Mouse (Mus musculus) frontal cortex, adult (tissue): Measurements from ENCODE around the gene Il22ra2.

Experiments
- ATAC-seq: cut with Nextera tagmentation; 2 replicates; pipeline ENCODE4 v1.9.2; 2017; ENCODE audit warnings: mild to moderate bottlenecking, moderate library complexity, mixed read lengths; ENCODE audit not compliant: low TSS enrichment

Gene Il22ra2

GRCm38 (mm10) chr10:19621408-19622048 lies at the start of gene Il22ra2:
Il22ra2 (plus strand) TSS chr10:19621998.
- ATAC-seq = no peak

- ATAC-seq = no peak
Measured at GRCm38 (mm10) chr10:19577571-19577970, 44.2 kb upstream of the Il22ra2 start.

GRCm38 (mm10) chr10:19578001-19578400 lies 43.8 kb upstream of the Il22ra2 start:
- no peak for ATAC-seq

GRCm38 (mm10) chr10:19578409-19578986 lies 43.3 kb upstream of the Il22ra2 start:
- peak; percentile 97 for ATAC-seq

- ATAC-seq = no peak
Measured at GRCm38 (mm10) chr10:19580660-19581059, 41.1 kb upstream of the Il22ra2 start.

GRCm38 (mm10) chr10:19581844-19582582 lies 39.8 kb upstream of the Il22ra2 start:
- no peak for ATAC-seq

GRCm38 (mm10) chr10:19582806-19583430 lies 38.9 kb upstream of the Il22ra2 start:
- no peak for ATAC-seq

GRCm38 (mm10) chr10:19584064-19584463 lies 37.7 kb upstream of the Il22ra2 start:
- peak; percentile 64 for ATAC-seq

GRCm38 (mm10) chr10:19584846-19585245 lies 37.0 kb upstream of the Il22ra2 start:
- no peak for ATAC-seq

GRCm38 (mm10) chr10:19585860-19586259 lies 35.9 kb upstream of the Il22ra2 start:
- ATAC-seq = no peak

- ATAC-seq = no peak
Measured at GRCm38 (mm10) chr10:19587281-19587680, 34.5 kb upstream of the Il22ra2 start.

- no peak for ATAC-seq
Measured at GRCm38 (mm10) chr10:19589626-19590025, 32.2 kb upstream of the Il22ra2 start.

GRCm38 (mm10) chr10:19591286-19591640 lies 30.5 kb upstream of the Il22ra2 start:
- no peak; the same call in 1 of the 2 replicates for ATAC-seq

- ATAC-seq = peak; percentile 92
Measured at GRCm38 (mm10) chr10:19591641-19592441, 30.0 kb upstream of the Il22ra2 start, which contains the start of gene Ifngr1. Ifngr1 (plus strand) TSS chr10:19591949.

GRCm38 (mm10) chr10:19592556-19592955 lies 29.2 kb upstream of the Il22ra2 start:
- 0 out of 2 replicates have a peak, but pooled peaks have one; percentile 1 for ATAC-seq

GRCm38 (mm10) chr10:19593296-19593695 lies 28.5 kb upstream of the Il22ra2 start:
- no peak for ATAC-seq

GRCm38 (mm10) chr10:19594201-19594905 lies 27.4 kb upstream of the Il22ra2 start:
- ATAC-seq = no peak

- no peak for ATAC-seq
Measured at GRCm38 (mm10) chr10:19596866-19597265, 24.9 kb upstream of the Il22ra2 start.

GRCm38 (mm10) chr10:19598091-19598490 lies 23.7 kb upstream of the Il22ra2 start:
- no peak for ATAC-seq

- ATAC-seq = no peak
Measured at GRCm38 (mm10) chr10:19599331-19600092, 22.3 kb upstream of the Il22ra2 start.
